Mouse (Mus musculus): ENCODE data around the gene Rita1. TPM values are rescaled to one million over a fixed set of nuclear protein-coding genes. Genes with fewer than 3 reads are reported as not detected.

Gene Rita1
- polyA plus RNA-seq, 1 experiment = 9.0 TPM

DNA sequence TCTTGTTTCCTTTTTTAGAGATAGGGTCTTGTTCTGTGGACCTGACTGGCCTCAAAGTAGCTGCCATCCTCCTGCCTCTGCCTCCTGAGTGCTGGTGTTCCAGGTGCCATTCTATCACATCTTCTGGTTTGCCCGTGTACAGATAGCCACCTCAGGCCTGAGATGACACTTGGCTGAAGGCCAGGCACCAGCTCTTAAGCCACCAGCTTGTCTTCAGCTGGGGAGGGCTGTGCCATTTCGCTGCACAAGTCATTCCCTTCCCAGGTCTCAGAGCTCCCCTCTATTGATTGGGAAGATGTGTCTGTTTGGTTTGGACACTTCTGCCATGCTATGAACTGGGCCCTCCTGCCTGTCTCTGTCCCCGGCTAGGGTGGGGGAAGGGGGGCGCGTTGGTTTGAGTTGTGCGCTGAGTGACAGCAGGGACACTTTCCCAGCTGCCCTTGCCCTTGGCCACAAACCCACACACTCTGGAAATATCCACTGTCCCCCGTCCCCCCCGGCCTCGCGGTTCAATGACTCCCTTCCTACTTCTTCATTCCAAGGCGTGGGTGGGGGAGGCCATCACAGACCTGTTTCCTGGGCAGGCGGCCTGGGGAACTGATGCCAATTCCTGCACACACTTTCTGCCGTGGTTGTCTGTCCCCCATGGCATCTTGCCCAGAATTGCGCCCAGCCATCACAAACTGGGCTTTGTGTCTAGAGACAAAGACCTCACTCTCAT, 31.1 kb upstream of the Rita1 start:
- H3K4me1 ChIP-seq (ENCODE audit: control insufficient read depth, insufficient read depth, low read length) = no peaks in the 10 kb centered on the region; the same call in 1 of the 2 replicates
- TF ChIP-seq POLR2A (IDR thresholded peaks at IDR 0.05; ENCODE audit: control insufficient read depth, low read depth, low read length) (no peak), CTCF (IDR thresholded peaks at IDR 0.05; ENCODE audit: control insufficient read depth, insufficient read depth, insufficient replicate concordance, low read depth, low read length) (no peak)

DNA sequence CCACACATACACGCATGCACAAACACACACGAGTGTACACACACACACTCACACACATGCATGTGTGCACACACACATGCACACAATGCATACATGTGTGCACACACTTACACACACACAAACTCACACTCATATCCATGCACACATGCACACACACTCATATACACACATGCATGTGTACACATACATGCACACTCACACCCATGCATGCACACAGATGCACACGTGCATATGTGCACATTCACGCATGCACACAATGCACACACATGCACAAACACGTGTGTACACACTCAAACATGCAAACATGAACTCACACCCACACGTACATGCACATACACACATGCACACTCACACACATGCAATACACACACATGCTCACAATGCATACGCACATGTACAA, 27.7 kb upstream of the Rita1 start:
- no peak overlapping the region for H3K4me3 ChIP-seq (ENCODE audit: control insufficient read depth, low read depth, low read length)
- H3K36me3 ChIP-seq (ENCODE audit: control insufficient read depth, insufficient read depth, low read length) = no peaks in the 10 kb centered on the region
- H3K27me3 ChIP-seq (ENCODE audit: control insufficient read depth, insufficient read depth, low read length) = no peaks in the 10 kb centered on the region
- no peak overlapping the region for H3K27ac ChIP-seq (ENCODE audit: control insufficient read depth, insufficient read depth, low read depth, low read length)
- H3K4me1 ChIP-seq (ENCODE audit: control insufficient read depth, insufficient read depth, low read length) = no peaks in the 10 kb centered on the region
- TF ChIP-seq POLR2A (IDR thresholded peaks at IDR 0.05; ENCODE audit: control insufficient read depth, low read depth, low read length) = no peak
- TF ChIP-seq CTCF (IDR thresholded peaks at IDR 0.05; ENCODE audit: control insufficient read depth, insufficient read depth, insufficient replicate concordance, low read depth, low read length) = no peak

More for the DNA sequence above, 31.1 kb upstream of the Rita1 start:
- Histone ChIP-seq H3K4me3 (ENCODE audit: control insufficient read depth, low read depth, low read length) (no peak overlapping the region), H3K27ac (ENCODE audit: control insufficient read depth, insufficient read depth, low read depth, low read length) (no peak overlapping the region), H3K36me3 (ENCODE audit: control insufficient read depth, insufficient read depth, low read length) (no peaks in the 10 kb centered on the region), H3K27me3 (ENCODE audit: control insufficient read depth, insufficient read depth, low read length) (no peaks in the 10 kb centered on the region)

DNA sequence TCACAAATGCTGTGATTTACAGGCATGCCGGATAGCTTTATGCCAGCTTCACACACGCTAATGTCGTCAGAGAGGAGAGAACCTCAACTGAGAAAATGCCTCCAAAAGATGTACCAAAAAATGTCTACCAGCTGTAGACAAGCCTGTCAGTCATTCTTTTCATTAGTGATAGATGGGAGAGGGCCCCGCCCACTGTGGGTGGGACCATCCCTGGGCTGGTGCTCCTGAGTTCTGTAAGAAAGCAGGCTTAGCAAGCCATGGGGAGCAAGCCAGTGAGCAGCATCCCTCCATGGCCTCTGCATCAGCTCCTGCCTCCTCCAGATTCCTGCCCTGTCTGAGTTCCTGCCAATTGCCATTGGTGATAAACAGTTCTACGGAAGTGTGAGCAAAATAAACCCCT, 23.2 kb upstream of the Rita1 start:
- H3K36me3 ChIP-seq (ENCODE audit: control insufficient read depth, insufficient read depth, low read length) = no peaks in the 10 kb centered on the region
- no peak overlapping the region for H3K27ac ChIP-seq (ENCODE audit: control insufficient read depth, insufficient read depth, low read depth, low read length)
- TF ChIP-seq POLR2A (IDR thresholded peaks at IDR 0.05; ENCODE audit: control insufficient read depth, low read depth, low read length) (no peak), CTCF (IDR thresholded peaks at IDR 0.05; ENCODE audit: control insufficient read depth, insufficient read depth, insufficient replicate concordance, low read depth, low read length) (no peak)
- H3K4me1 ChIP-seq (ENCODE audit: control insufficient read depth, insufficient read depth, low read length) = peaks cover 13% of the 10 kb centered on the region
- no peak overlapping the region for H3K4me3 ChIP-seq (ENCODE audit: control insufficient read depth, low read depth, low read length)
- H3K27me3 ChIP-seq (ENCODE audit: control insufficient read depth, insufficient read depth, low read length) = no peaks in the 10 kb centered on the region

DNA sequence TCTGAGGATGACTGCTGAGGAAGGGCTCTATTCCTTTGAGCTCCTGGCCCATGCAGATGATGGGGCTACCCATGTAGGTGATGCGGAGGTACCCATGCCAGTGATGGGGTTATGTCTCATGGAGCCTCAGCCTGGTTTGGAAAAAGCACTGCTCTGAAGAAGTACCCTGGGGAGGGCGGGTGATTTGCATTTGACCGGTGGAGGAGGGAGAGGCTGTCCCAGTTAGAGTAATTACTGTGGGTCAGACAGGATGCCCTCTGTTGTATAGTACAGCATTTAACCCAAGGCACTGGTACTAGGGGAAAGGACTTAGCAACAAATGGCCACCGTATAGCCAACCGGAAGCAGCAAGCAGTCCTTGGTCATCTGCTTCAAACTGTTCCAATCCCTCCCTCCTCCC, 22.5 kb upstream of the Rita1 start:
- H3K27me3 ChIP-seq (ENCODE audit: control insufficient read depth, insufficient read depth, low read length) = no peaks in the 10 kb centered on the region
- no peak overlapping the region for H3K27ac ChIP-seq (ENCODE audit: control insufficient read depth, insufficient read depth, low read depth, low read length)
- TF ChIP-seq CTCF (IDR thresholded peaks at IDR 0.05; ENCODE audit: control insufficient read depth, insufficient read depth, insufficient replicate concordance, low read depth, low read length) = no peak
- no peak for TF ChIP-seq POLR2A (IDR thresholded peaks at IDR 0.05; ENCODE audit: control insufficient read depth, low read depth, low read length)
- peak overlapping the region; percentile 76 for H3K4me3 ChIP-seq (ENCODE audit: control insufficient read depth, low read depth, low read length)
- H3K36me3 ChIP-seq (ENCODE audit: control insufficient read depth, insufficient read depth, low read length) = no peaks in the 10 kb centered on the region
- peaks cover 15% of the 10 kb centered on the region for H3K4me1 ChIP-seq (ENCODE audit: control insufficient read depth, insufficient read depth, low read length)

DNA sequence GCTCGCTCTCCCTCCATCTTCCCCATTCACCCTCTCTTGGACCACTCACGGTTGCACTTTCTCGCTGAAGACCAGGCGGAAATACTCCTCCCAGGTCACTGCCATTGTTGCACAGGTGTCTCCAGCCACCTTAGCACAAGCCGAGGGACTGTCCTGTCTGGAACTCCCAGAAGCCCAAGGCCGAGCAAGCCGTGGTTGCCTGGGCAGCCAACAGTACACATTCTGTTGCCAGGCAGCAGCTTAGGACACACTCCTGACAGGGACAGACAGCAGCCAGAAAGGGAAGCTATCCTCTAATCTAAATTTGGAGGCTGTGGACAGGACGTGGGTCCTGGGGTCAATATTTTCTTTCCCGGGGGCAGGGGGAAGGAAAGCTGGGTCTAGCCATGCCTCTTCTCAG, 21.7 kb upstream of the Rita1 start, which contains the start of gene Cfap73:
TSS of gene Cfap73 (minus strand) at position 105 of the 400 bp plus-strand sequence.
- Histone ChIP-seq H3K27me3 (ENCODE audit: control insufficient read depth, insufficient read depth, low read length) (no peaks in the 10 kb centered on the region), H3K27ac (ENCODE audit: control insufficient read depth, insufficient read depth, low read depth, low read length) (no peak within 1 kb of the TSS), H3K4me3 (ENCODE audit: control insufficient read depth, low read depth, low read length) (peak within 1 kb of the TSS; percentile 76), H3K4me1 (ENCODE audit: control insufficient read depth, insufficient read depth, low read length) (peaks cover 19% of the 10 kb centered on the region), H3K36me3 (ENCODE audit: control insufficient read depth, insufficient read depth, low read length) (no peaks in the 10 kb centered on the region)
- TF ChIP-seq CTCF (IDR thresholded peaks at IDR 0.05; ENCODE audit: control insufficient read depth, insufficient read depth, insufficient replicate concordance, low read depth, low read length) = no peak
- peak; percentile 41; the same call in 1 of the 2 replicates for TF ChIP-seq POLR2A (IDR thresholded peaks at IDR 0.05; ENCODE audit: control insufficient read depth, low read depth, low read length)

DNA sequence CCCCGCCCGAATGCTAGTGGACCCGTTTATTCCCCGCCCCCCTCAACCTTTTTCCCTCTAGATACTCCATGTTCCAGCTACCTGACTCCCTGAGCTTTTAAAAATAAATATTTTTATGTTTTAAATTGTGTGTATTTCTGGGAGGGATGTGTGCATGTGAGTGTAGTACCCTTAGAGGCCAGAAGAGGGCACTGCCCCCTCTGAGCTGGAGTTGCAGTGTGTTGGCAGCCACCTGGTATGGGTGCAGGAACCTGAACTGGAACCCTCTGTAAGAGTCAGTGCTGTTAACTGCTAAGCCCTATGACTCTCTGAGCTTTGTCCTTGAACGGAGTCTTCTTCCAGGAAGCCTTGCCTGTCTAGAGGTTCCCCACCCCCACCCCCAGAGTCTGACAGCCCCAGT, 19.5 kb upstream of the Rita1 start:
- Histone ChIP-seq H3K4me3 (ENCODE audit: control insufficient read depth, low read depth, low read length) (peak overlapping the region; percentile 57; the same call in 1 of the 2 replicates), H3K27ac (ENCODE audit: control insufficient read depth, insufficient read depth, low read depth, low read length) (no peak overlapping the region), H3K4me1 (ENCODE audit: control insufficient read depth, insufficient read depth, low read length) (peaks cover 26% of the 10 kb centered on the region), H3K36me3 (ENCODE audit: control insufficient read depth, insufficient read depth, low read length) (no peaks in the 10 kb centered on the region), H3K27me3 (ENCODE audit: control insufficient read depth, insufficient read depth, low read length) (no peaks in the 10 kb centered on the region)
- TF ChIP-seq CTCF (IDR thresholded peaks at IDR 0.05; ENCODE audit: control insufficient read depth, insufficient read depth, insufficient replicate concordance, low read depth, low read length) = peak; percentile 69; the same call in 1 of the 2 replicates
- no peak for TF ChIP-seq POLR2A (IDR thresholded peaks at IDR 0.05; ENCODE audit: control insufficient read depth, low read depth, low read length)

DNA sequence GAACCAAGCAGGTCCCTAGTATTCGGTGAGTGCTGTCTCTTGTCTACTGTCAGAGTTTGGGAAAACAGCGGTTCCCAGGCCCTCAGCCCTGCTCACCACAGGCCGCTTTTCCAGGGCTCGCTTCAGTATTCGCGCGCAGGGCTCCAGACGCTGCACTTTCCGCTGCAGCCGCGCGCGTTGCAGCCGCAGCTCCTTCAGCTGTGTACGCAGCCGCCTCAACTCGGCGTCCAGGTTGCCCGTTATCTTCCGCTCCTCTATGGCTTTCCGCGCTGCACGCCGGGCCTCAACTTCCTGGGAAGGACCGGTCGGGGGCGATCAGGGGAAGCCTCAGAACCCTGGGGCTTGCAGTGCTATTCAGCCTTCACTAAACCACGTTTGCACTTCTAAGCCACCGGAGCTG, 18.7 kb upstream of the Rita1 start:
- H3K4me1 ChIP-seq (ENCODE audit: control insufficient read depth, insufficient read depth, low read length) = peaks cover 32% of the 10 kb centered on the region
- no peaks in the 10 kb centered on the region for H3K36me3 ChIP-seq (ENCODE audit: control insufficient read depth, insufficient read depth, low read length)
- TF ChIP-seq CTCF (IDR thresholded peaks at IDR 0.05; ENCODE audit: control insufficient read depth, insufficient read depth, insufficient replicate concordance, low read depth, low read length) (no peak), POLR2A (IDR thresholded peaks at IDR 0.05; ENCODE audit: control insufficient read depth, low read depth, low read length) (no peak)
- H3K27me3 ChIP-seq (ENCODE audit: control insufficient read depth, insufficient read depth, low read length) = no peaks in the 10 kb centered on the region
- peak overlapping the region; percentile 87 for H3K4me3 ChIP-seq (ENCODE audit: control insufficient read depth, low read depth, low read length)
- no peak overlapping the region for H3K27ac ChIP-seq (ENCODE audit: control insufficient read depth, insufficient read depth, low read depth, low read length)

Data from testis, adult 2 months (tissue).